Mouse (Mus musculus): Measurements from ENCODE around the gene Best1. TPM values are rescaled to one million over a fixed set of nuclear protein-coding genes. Genes with fewer than 3 reads are reported as not detected.

Best1 gene
- polyA plus RNA-seq, 1 experiment from 2014 or later = 1.4 TPM

DNA sequence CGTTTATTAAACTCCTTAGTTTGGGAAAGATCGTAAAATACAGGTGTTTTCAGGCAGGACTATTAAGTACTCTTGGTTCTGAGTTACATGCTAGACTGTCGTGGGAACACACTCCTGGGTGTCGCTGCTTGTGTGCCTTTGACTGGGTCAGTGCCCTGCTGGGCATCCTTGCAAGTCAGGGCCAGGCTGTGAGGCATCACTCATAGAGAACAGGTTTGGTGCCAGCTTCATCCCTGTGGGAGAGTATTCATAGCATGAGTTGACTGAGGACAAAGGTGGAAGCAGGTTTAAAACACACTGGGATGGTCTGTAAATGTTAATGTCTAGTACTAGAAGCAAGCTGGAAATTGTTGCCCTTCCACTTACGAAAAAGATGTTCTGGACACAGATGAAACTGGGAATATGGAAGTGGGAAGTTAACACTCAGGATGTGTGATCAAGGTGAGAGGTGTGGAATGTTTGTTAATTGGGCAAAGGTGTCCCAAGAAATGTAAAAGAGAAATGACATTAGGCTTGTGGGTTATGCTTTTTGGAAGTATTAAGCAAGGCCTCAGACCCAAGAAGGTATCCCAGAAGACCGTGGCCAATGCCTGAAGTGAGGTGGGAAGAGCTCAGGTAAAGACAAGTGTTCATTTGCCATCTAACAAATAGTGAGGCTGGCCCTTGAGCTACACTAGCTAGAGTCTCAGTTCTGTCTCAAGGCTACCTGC is 16.1 kb downstream of the Best1 start:
- no peak overlapping the region for H3K4me2 ChIP-seq
- no peaks in the 10 kb centered on the region for H3K9me3 ChIP-seq (ENCODE audit: low read depth, low read length)
- H3K36me3 ChIP-seq (ENCODE audit: insufficient read depth) = peaks cover 23% of the 10 kb centered on the region
- H3K4me3 ChIP-seq (ENCODE audit: low read depth, low read length) = no peak overlapping the region
- H3K4me1 ChIP-seq (ENCODE audit: insufficient read depth) = 0 out of 2 replicates have a peak, but pooled peaks cover 5% of the 10 kb centered on the region
- no peak for ATAC-seq (ENCODE audit: insufficient read depth)
- no peak for TF ChIP-seq CTCF (IDR thresholded peaks at IDR 0.05; ENCODE audit: low read depth)
- H3K27ac ChIP-seq (ENCODE audit: low read depth) = no peak overlapping the region
- H3K9ac ChIP-seq = no peak overlapping the region
- DNase-seq = no peak
- WGBS = 96% methylated on average over 6 of the region's 6 CpGs
- H3K27me3 ChIP-seq (ENCODE audit: insufficient read depth, low read length) = no peaks in the 10 kb centered on the region

DNA sequence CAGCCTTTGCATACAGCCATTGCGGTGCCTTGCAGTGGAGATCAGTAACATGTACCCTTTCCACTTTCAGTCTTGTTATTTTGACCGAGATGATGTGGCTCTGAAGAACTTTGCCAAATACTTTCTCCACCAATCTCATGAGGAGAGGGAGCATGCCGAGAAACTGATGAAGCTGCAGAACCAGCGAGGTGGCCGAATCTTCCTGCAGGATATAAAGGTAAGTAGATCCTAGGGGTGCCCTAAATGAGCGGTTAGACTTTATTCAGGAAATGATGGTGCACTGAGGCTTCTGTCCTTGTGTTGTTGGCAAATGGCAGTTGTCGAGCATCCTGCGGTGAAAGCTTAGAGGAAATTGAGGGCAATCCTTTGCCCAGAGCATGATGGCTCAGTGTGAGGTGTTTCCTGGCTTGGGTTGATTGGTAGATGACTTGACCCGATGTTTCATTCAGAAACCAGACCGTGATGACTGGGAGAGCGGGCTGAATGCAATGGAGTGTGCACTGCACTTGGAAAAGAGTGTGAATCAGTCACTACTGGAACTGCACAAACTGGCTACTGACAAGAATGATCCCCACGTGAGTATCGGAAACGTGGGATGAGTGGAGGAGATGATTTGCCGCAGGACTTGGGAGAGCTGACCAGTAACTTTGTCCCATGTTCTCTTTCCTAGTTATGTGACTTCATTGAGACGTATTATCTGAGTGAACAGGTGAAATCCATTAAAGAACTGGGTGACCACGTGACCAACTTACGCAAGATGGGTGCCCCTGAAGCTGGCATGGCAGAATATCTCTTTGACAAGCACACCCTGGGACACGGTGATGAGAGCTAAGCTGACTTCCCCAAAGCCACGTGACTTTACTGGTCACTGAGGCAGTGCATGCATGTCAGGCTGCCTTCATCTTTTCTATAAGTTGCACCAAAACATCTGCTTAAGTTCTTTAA is 17.1 kb downstream of the Best1 start:
- WGBS = 87% methylated on average over 20 of the region's 20 CpGs
- 0 out of 2 replicates have a peak, but pooled peaks cover 5% of the 10 kb centered on the region for H3K4me1 ChIP-seq (ENCODE audit: insufficient read depth)
- H3K4me2 ChIP-seq = peak overlapping the region; percentile 75
- H3K27ac ChIP-seq (ENCODE audit: low read depth) = no peak overlapping the region
- no peaks in the 10 kb centered on the region for H3K27me3 ChIP-seq (ENCODE audit: insufficient read depth, low read length)
- peak overlapping the region; percentile 86 for H3K4me3 ChIP-seq (ENCODE audit: low read depth, low read length)
- TF ChIP-seq CTCF (IDR thresholded peaks at IDR 0.05; ENCODE audit: low read depth) = no peak
- ATAC-seq (ENCODE audit: insufficient read depth) = no peak
- peak overlapping the region; percentile 89 for H3K9ac ChIP-seq
- DNase-seq = no peak
- no peaks in the 10 kb centered on the region for H3K9me3 ChIP-seq (ENCODE audit: low read depth, low read length)
- H3K36me3 ChIP-seq (ENCODE audit: insufficient read depth) = peaks cover 23% of the 10 kb centered on the region

DNA sequence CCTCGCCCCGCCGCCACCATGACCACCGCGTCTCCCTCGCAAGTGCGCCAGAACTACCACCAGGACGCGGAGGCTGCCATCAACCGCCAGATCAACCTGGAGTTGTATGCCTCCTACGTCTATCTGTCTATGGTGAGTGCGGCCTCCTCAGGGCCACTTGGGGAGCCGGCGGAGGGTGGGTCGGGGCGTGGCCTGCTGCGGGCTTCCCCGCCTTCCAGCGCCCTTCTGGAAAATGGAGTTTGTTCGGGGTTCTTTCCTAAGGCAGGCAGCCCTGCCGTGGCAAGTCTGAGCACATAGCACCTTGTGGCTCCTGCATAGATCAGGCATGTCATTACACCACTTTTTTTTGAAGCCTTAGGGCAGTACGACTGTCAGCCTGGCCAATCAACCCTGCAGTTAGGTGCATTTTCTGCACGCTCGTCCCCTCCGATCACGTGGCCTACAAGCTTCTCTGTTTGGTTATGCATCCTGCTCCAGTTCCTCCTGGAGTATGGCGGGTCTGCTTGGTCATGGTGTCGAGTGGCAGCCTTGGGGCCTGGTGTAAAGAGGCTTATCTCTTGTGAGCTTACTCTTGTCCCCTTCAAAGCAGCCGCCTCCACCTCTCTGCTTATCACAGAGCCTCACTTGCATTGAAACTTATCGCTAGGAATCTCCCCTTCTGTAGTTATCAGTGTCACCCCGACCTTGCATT is 18.4 kb downstream of the Best1 start:
- no peak; the same call in 1 of the 2 replicates for TF ChIP-seq CTCF (IDR thresholded peaks at IDR 0.05; ENCODE audit: low read depth)
- peak overlapping the region; percentile 94 for H3K27ac ChIP-seq (ENCODE audit: low read depth)
- no peaks in the 10 kb centered on the region for H3K27me3 ChIP-seq (ENCODE audit: insufficient read depth, low read length)
- under 1% methylated on average over 31 of the region's 31 CpGs for WGBS
- peak; percentile 72 for DNase-seq
- ATAC-seq (ENCODE audit: insufficient read depth) = peak; percentile 79
- peaks cover 17% of the 10 kb centered on the region for H3K4me1 ChIP-seq (ENCODE audit: insufficient read depth)
- H3K4me3 ChIP-seq (ENCODE audit: low read depth, low read length) = peak overlapping the region; percentile 86
- H3K36me3 ChIP-seq (ENCODE audit: insufficient read depth) = peaks cover 23% of the 10 kb centered on the region
- peak overlapping the region; percentile 75 for H3K4me2 ChIP-seq
- no peaks in the 10 kb centered on the region for H3K9me3 ChIP-seq (ENCODE audit: low read depth, low read length)
- peak overlapping the region; percentile 89 for H3K9ac ChIP-seq

DNA sequence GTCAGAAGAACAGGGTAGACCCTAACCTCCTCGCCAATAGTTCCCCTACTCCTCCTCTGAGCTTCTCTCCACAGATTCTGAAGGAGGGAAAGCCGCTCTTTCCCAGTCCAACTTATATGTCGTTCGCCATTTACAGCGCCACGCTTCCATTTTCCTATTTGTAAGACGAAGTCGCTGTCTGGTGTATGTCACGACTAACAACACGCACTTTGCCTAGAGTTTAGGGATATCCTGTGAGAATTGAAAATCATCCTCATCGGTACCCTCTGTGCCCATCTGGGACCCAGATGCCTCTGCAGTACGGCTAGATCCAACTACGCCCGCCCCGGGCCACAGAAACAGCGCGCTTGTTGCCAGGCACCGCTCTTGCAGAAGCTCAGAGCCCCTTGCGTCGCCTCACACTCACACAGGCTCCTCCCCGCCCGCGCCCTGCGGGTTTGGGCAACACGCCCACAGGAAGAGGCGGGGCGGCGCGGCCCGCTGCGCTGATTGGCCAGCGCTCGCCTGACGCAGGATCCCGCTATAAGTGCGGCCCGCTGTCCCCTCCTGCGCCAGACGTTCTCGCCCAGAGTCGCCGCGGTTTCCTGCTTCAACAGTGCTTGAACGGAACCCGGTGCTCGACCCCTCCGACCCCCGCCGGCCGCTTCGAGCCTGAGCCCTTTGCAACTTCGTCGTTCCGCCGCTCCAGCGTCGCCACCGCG is 19.1 kb downstream of the Best1 start:
- H3K9ac ChIP-seq = peak overlapping the region; percentile 89
- no peaks in the 10 kb centered on the region for H3K27me3 ChIP-seq (ENCODE audit: insufficient read depth, low read length)
- 0 out of 2 replicates have a peak, but pooled peaks have one; percentile 1 for TF ChIP-seq CTCF (IDR thresholded peaks at IDR 0.05; ENCODE audit: low read depth)
- WGBS = under 1% methylated on average over 59 of the region's 59 CpGs
- H3K27ac ChIP-seq (ENCODE audit: low read depth) = peak overlapping the region; percentile 94
- H3K36me3 ChIP-seq (ENCODE audit: insufficient read depth) = peaks cover 23% of the 10 kb centered on the region
- ATAC-seq (ENCODE audit: insufficient read depth) = peak; percentile 97
- H3K4me1 ChIP-seq (ENCODE audit: insufficient read depth) = peaks cover 20% of the 10 kb centered on the region
- no peaks in the 10 kb centered on the region for H3K9me3 ChIP-seq (ENCODE audit: low read depth, low read length)
- peak overlapping the region; percentile 86 for H3K4me3 ChIP-seq (ENCODE audit: low read depth, low read length)
- H3K4me2 ChIP-seq = peak overlapping the region; percentile 75
- peak; percentile 99 for DNase-seq

DNA sequence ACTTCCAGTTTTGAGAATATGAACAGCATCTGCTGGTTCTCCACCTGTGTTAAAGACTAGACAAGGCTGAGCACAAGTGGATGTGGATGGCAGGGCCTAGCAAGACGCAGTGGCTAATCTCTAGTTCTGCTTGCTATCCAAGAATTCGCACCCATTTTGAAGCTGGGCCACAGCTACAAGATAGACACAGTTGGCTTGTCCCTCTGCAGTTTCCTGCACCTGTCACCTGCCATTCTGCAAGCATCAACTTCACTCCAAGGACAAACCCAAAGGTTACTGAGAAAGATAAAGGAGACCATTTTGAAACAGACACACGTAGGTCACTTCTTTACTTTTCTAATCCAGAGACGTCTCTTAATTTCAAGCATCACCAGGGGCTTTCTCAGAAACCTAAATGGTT is 19.8 kb downstream of the Best1 start:
- DNase-seq (no peak), ATAC-seq (ENCODE audit: insufficient read depth) (no peak)
- no peak for TF ChIP-seq CTCF (IDR thresholded peaks at IDR 0.05; ENCODE audit: low read depth)
- H3K27me3 ChIP-seq (ENCODE audit: insufficient read depth, low read length) = no peaks in the 10 kb centered on the region
- H3K27ac ChIP-seq (ENCODE audit: low read depth) = peak overlapping the region; percentile 94
- H3K9ac ChIP-seq = peak overlapping the region; percentile 59
- H3K4me2 ChIP-seq = peak overlapping the region; percentile 75
- no peaks in the 10 kb centered on the region for H3K9me3 ChIP-seq (ENCODE audit: low read depth, low read length)
- H3K4me3 ChIP-seq (ENCODE audit: low read depth, low read length) = peak overlapping the region; percentile 86
- peaks cover 20% of the 10 kb centered on the region for H3K4me1 ChIP-seq (ENCODE audit: insufficient read depth)
- 59% methylated on average over 4 of the region's 4 CpGs for WGBS
- peaks cover 23% of the 10 kb centered on the region for H3K36me3 ChIP-seq (ENCODE audit: insufficient read depth)

DNA sequence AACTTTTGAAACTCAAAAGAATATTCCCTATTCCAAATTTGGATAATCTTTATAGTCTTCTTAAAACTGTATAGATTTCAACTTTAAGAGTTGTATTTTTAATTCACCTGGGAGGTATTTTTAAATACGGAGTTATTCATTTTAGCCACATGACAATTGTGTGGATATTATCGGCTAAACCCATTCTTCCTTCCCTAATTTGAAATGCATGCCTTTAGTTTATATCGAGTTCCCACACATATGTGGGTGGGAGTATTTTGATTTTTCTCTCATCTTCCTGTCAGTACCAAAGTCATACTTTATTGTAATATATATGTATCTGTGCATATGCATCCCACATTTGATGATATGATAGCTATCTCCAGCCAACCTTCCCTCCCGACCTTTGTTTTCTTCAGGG is 21.2 kb downstream of the Best1 start, which contains the start of gene Fth1:
Gene Fth1 (plus strand): TSS at position 341 of the 400 bp plus-strand sequence.
- Histone ChIP-seq H3K4me2 (peak within 1 kb of the TSS; percentile 75; the same call in 1 of the 2 replicates), H3K4me3 (ENCODE audit: low read depth, low read length) (no peak within 1 kb of the TSS), H3K27me3 (ENCODE audit: insufficient read depth, low read length) (no peaks in the 10 kb centered on the region), H3K9me3 (ENCODE audit: low read depth, low read length) (no peaks in the 10 kb centered on the region), H3K27ac (ENCODE audit: low read depth) (peak within 1 kb of the TSS; percentile 94; the same call in 1 of the 2 replicates), H3K4me1 (ENCODE audit: insufficient read depth) (peaks cover 20% of the 10 kb centered on the region), H3K9ac (no peak within 1 kb of the TSS), H3K36me3 (ENCODE audit: insufficient read depth) (peaks cover 14% of the 10 kb centered on the region)
- TF ChIP-seq CTCF (IDR thresholded peaks at IDR 0.05; ENCODE audit: low read depth) = no peak
- no peak for ATAC-seq (ENCODE audit: insufficient read depth)
- DNase-seq = no peak
- WGBS = 85% methylated on average over 4 of the region's 4 CpGs
